Mouse (Mus musculus): ENCODE data around the gene Lrfn3.

GRCm38 (mm10) chr7:30315559-30316529 lies 46.7 kb downstream of the Lrfn3 start:
- no peak for TF ChIP-seq CTCF (IDR thresholded peaks at IDR 0.05; ENCODE audit: borderline replicate concordance, control insufficient read depth, extremely low read depth, insufficient read depth, low read length, poor library complexity)
- TF ChIP-seq POLR2A (IDR thresholded peaks at IDR 0.05; ENCODE audit: control insufficient read depth, extremely low read depth, insufficient read depth, low read length, poor library complexity) = no peak

All from thymus, adult 2 months (tissue).